Mouse (Mus musculus): ENCODE results near the gene Olfr65. TPM values are rescaled to one million over a fixed set of nuclear protein-coding genes. Genes with fewer than 3 reads are reported as not detected.

Gene Olfr65
- total and polyA plus RNA-seq, 3 experiments: not detected

DNA sequence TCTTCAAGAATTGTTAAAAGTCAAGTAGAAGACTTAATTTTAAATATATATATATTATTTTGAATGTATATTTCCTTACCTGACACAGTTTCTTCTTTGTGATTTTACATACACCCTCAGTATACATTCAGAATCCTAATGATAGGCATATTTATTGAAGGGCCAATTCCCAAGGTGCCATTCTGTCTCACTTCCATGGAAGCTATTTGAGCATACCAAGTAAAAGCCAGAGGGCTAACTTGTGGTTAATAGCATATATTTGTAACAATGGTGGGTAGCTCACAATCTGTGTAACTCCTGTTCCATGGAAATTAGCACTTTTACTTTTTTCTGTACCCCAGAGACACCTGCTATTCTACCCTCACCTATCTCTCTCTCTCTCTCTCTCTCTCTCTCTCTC is 17.1 kb upstream of the Olfr65 start, which contains the start of gene Olfr66:
Olfr66 (minus strand) TSS at position 101 of the 400 bp plus-strand sequence.
- H3K9me3 ChIP-seq (replicated peaks; ENCODE audit: low read length): no peaks in the 10 kb centered on the region
- H3K27ac ChIP-seq (ENCODE audit: insufficient read depth, low read depth): no peak within 1 kb of the TSS
- H3K4me2 ChIP-seq (ENCODE audit: insufficient read depth, low read depth, poor library complexity, severe bottlenecking): no peak within 1 kb of the TSS
- dilution Hi-C loops (cut with MboI; ENCODE audit: extremely low pct_ligation_motif_present, extremely low pct_unique_long_range_greater_than_20kb, low sequenced_read_pairs): no loop called here
- H3K4me1 ChIP-seq (ENCODE audit: control insufficient read depth in 1 of 2, insufficient read depth in 2 of 2): no peaks in the 10 kb centered on the region
- no peaks in the 10 kb centered on the region for H3K36me3 ChIP-seq (replicated peaks in 1 of 2; ENCODE audit: control insufficient read depth in 1 of 2, insufficient read depth in 1 of 2, low read length in 1 of 2)
- no peak within 1 kb of the TSS for H3K9ac ChIP-seq (ENCODE audit: insufficient read depth, low read depth)
- no peak for TF ChIP-seq NRF1 (IDR thresholded peaks at IDR 0.05; ENCODE audit: low read depth, low read length)
- no peak for TF ChIP-seq ZNF384 (IDR thresholded peaks at IDR 0.05; ENCODE audit: low read depth, low read length)
- no peak for TF ChIP-seq SIN3A (IDR thresholded peaks at IDR 0.05; ENCODE audit: low read length)
- TF ChIP-seq TBP (conservative IDR thresholded peaks at IDR 0.05; ENCODE audit: low read depth, low read length): no peak
- TF ChIP-seq E2F4 (IDR thresholded peaks at IDR 0.05; ENCODE audit: insufficient replicate concordance, low read depth, low read length): no peak
- no peak within 1 kb of the TSS for H3K4me3 ChIP-seq (replicated peaks in 1 of 3; ENCODE audit: low read depth in 2 of 3, low read length in 2 of 3, poor library complexity in 1 of 3)
- no peak for DNase-seq (ENCODE audit: extremely low read depth)
- in situ Hi-C loops (cut with MboI; ENCODE audit: low pct_ligation_motif_present, low pct_unique_long_range_greater_than_20kb, low sequenced_read_pairs): no loop called here
- H3K27me3 ChIP-seq (replicated peaks): no peaks in the 10 kb centered on the region
- no peaks in the 10 kb centered on the region for H3K79me2 ChIP-seq (replicated peaks; ENCODE audit: control insufficient read depth, extremely low read depth, insufficient read depth, poor library complexity, severe bottlenecking)

DNA sequence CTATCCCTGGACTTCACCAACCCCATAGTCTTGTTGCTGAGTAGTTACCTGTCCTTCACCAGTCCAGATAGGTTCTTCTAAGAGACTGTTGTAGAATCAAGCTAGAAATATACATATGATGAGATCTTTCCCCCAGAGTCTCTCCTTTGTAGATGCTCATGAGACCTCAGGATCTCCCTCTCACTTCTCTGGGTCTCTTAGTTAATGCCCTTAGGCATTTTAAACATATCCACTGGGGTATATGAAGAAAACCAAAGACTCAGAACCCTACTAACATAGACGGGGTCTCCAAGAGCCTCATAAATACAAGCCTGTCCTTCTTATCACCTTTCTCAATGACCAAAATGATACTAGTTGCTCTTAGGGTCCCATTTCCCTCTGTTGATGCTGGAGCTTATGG is 8.9 kb upstream of the Olfr65 start, which contains the start of gene Olfr64:
Olfr64 (minus strand) TSS at position 101 of the 400 bp plus-strand sequence.
- Histone ChIP-seq H3K9me3 (replicated peaks; ENCODE audit: low read length) (no peaks in the 10 kb centered on the region), H3K27ac (ENCODE audit: insufficient read depth, low read depth) (no peak within 1 kb of the TSS), H3K4me2 (ENCODE audit: insufficient read depth, low read depth, poor library complexity, severe bottlenecking) (no peak within 1 kb of the TSS), H3K4me3 (replicated peaks in 1 of 3; ENCODE audit: low read depth in 2 of 3, low read length in 2 of 3, poor library complexity in 1 of 3) (no peak within 1 kb of the TSS), H3K9ac (ENCODE audit: insufficient read depth, low read depth) (no peak within 1 kb of the TSS), H3K79me2 (replicated peaks; ENCODE audit: control insufficient read depth, extremely low read depth, insufficient read depth, poor library complexity, severe bottlenecking) (no peaks in the 10 kb centered on the region), H3K36me3 (replicated peaks in 1 of 2; ENCODE audit: control insufficient read depth in 1 of 2, insufficient read depth in 1 of 2, low read length in 1 of 2) (no peaks in the 10 kb centered on the region), H3K4me1 (ENCODE audit: control insufficient read depth in 1 of 2, insufficient read depth in 2 of 2) (no peaks in the 10 kb centered on the region), H3K27me3 (replicated peaks) (no peaks in the 10 kb centered on the region)
- TF ChIP-seq ZKSCAN1 (IDR thresholded peaks at IDR 0.05; ENCODE audit: borderline replicate concordance, low read depth, low read length) (no peak), TCF12 (IDR thresholded peaks at IDR 0.05; ENCODE audit: low read depth, low read length) (no peak)
- no peak for DNase-seq (ENCODE audit: extremely low read depth)
- in situ Hi-C loops (cut with MboI; ENCODE audit: low pct_ligation_motif_present, low pct_unique_long_range_greater_than_20kb, low sequenced_read_pairs) (no loop called here), dilution Hi-C loops (cut with MboI; ENCODE audit: extremely low pct_ligation_motif_present, extremely low pct_unique_long_range_greater_than_20kb, low sequenced_read_pairs) (no loop called here)

DNA sequence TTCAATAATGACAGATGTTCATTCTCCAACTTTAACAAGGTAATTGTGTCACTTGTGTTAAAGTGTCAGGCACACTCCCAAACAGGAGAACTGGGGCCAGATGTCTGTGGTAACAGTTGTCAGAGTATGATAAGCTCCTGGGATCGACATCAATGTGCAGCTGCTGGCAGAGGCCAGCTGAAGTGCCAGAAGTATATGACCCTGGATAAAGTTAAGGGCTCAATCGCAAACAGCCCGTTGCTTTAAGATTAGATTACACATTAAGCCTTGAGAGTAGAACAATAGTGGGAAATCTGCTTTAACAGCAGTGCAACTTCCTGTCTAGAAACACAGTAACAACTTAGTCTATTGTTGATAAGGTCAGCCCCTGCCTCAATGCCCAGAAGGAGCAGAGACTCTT is 6.8 kb downstream of the Olfr65 start:
- no peaks in the 10 kb centered on the region for H3K4me1 ChIP-seq (ENCODE audit: control insufficient read depth in 1 of 2, insufficient read depth in 2 of 2)
- H3K79me2 ChIP-seq (replicated peaks; ENCODE audit: control insufficient read depth, extremely low read depth, insufficient read depth, poor library complexity, severe bottlenecking): no peaks in the 10 kb centered on the region
- H3K27me3 ChIP-seq (replicated peaks): no peaks in the 10 kb centered on the region
- TF ChIP-seq SMC3 (IDR thresholded peaks at IDR 0.05; ENCODE audit: low read depth, low read length) (no peak), USF1 (IDR thresholded peaks at IDR 0.05; ENCODE audit: low read depth, low read length) (no peak), NRF1 (IDR thresholded peaks at IDR 0.05; ENCODE audit: low read depth, low read length) (no peak), RCOR1 (conservative IDR thresholded peaks at IDR 0.05; ENCODE audit: low read depth, low read length) (no peak), JUN (IDR thresholded peaks at IDR 0.05; ENCODE audit: insufficient read depth, low read depth, low read length) (no peak), JUND (conservative IDR thresholded peaks at IDR 0.05; ENCODE audit: low read depth, low read length) (no peak), MAX (IDR thresholded peaks at IDR 0.05; ENCODE audit: low read length) (no peak), ZC3H11A (IDR thresholded peaks at IDR 0.05; ENCODE audit: low read depth, low read length) (no peak), MAFK (IDR thresholded peaks at IDR 0.05; ENCODE audit: insufficient replicate concordance, low read length) (no peak), BHLHE40 (IDR thresholded peaks at IDR 0.05; ENCODE audit: low read depth, low read length) (no peak), POLR2AphosphoS2 (IDR thresholded peaks at IDR 0.05; ENCODE audit: low read depth, low read length) (no peak), E2F4 (IDR thresholded peaks at IDR 0.05; ENCODE audit: insufficient replicate concordance, low read depth, low read length) (no peak), ZKSCAN1 (IDR thresholded peaks at IDR 0.05; ENCODE audit: borderline replicate concordance, low read depth, low read length) (no peak), KAT2A (IDR thresholded peaks at IDR 0.05; ENCODE audit: insufficient replicate concordance, low read length) (no peak)
- no peak overlapping the region for H3K4me2 ChIP-seq (ENCODE audit: insufficient read depth, low read depth, poor library complexity, severe bottlenecking)
- dilution Hi-C loops (cut with MboI; ENCODE audit: extremely low pct_ligation_motif_present, extremely low pct_unique_long_range_greater_than_20kb, low sequenced_read_pairs) (no loop called here), in situ Hi-C loops (cut with MboI; ENCODE audit: low pct_ligation_motif_present, low pct_unique_long_range_greater_than_20kb, low sequenced_read_pairs) (no loop called here)
- H3K4me3 ChIP-seq (replicated peaks in 1 of 3; ENCODE audit: low read depth in 2 of 3, low read length in 2 of 3, poor library complexity in 1 of 3): no peak overlapping the region
- no peaks in the 10 kb centered on the region for H3K36me3 ChIP-seq (replicated peaks in 1 of 2; ENCODE audit: control insufficient read depth in 1 of 2, insufficient read depth in 1 of 2, low read length in 1 of 2)
- H3K9ac ChIP-seq (ENCODE audit: insufficient read depth, low read depth): no peak overlapping the region
- H3K9me3 ChIP-seq (replicated peaks; ENCODE audit: low read length): no peaks in the 10 kb centered on the region
- H3K27ac ChIP-seq (ENCODE audit: insufficient read depth, low read depth): no peak overlapping the region
- DNase-seq (ENCODE audit: extremely low read depth): no peak

Measured in CH12.LX (cell line).